Mouse (Mus musculus) T-helper 17 cell (primary cell): ENCODE measurements around the gene Wee1.
"Not testable (repeated sequence)": the region's sequence is repeated elsewhere in the genome, so short reads cannot be mapped to it uniquely, and the experiment has no call there.

ENCODE experiments used
- in situ Hi-C, 2 experiments: fragments of 300-600 bp; cut with MboI, MseI; formaldehyde crosslinking; loops; 1 replicate in 1 of 2; 2 replicates in 1 of 2; pipeline ENCODE4 v1.15.1; 2025; ENCODE audit warnings: high pct_unique_total_duplicates in 2 of 2

Gene Wee1

GRCm38 (mm10) chr7:110121516-110122288, at the start of gene Wee1:
Wee1 (plus strand) TSS chr7:110122046.
- in situ Hi-C loops, result no loop called here

GRCm38 (mm10) chr7:110078168-110078567, 43.7 kb upstream of the Wee1 start:
- in situ Hi-C loops, result loop anchor here in 1 of 2 experiments (10.0 kb wide), 1 partner anchor 703 kb away; no protein-coding TSS in a partner anchor

DNA sequence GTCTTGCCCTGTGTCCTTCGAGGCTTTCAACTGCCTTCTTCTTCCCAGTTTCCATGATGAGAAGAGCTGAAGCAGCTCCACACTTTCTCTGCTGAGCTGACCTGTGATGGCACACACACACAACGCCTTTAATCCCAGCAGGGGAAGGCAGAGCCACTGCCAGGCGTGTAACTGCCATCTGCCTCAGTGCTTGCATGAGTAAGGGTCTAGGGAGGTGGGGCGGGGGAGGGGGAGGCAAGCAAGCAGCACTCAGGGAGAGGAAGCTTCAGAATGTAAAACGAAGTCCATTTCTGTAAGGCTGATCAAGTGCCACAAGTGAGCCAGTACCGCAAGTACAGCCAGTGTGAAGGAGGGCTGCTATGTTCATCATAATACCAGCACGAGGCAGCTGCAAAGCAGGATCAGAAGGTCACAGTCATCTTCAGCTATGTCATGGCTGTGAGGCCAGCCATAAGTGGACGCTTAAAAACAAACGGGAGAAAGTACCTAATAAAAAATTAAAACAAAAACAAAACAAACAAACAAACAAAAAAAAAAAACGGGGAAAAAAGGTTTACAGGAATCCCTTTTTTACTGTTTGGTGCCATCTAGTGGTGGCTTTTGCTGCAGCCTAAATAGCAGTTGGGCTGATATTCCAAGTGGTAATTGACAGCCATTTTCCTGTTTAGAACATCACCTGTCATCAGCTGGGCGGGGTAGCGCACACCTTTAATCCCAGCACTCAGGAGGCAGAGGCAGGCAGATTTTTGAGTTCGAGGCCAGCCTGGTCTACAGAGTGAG, 38.3 kb upstream of the Wee1 start:
- in situ Hi-C loops, result no loop called here

- in situ Hi-C loops, result no loop called here
Measured at GRCm38 (mm10) chr7:110085217-110085616, 36.6 kb upstream of the Wee1 start.

DNA sequence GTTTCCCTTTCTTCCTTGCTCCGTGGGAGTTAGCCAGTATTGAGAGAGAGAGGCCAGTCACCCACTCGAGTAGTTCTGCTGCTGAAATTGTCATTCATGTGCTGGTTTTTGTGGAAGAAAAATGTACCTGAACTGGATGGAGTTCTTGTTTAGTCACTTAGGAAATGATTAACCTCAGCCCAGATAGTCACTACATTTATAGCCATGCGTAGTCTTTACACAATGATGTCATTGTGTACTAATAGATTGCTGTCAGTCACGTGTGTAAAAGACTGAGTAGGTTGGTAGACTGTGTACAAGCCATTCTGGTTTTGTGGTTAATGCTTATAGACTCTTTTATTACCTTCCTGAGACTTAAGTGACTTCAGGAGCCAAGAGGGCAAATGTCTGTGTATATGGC, 33.9 kb upstream of the Wee1 start:
- in situ Hi-C loops, result no loop called here

DNA sequence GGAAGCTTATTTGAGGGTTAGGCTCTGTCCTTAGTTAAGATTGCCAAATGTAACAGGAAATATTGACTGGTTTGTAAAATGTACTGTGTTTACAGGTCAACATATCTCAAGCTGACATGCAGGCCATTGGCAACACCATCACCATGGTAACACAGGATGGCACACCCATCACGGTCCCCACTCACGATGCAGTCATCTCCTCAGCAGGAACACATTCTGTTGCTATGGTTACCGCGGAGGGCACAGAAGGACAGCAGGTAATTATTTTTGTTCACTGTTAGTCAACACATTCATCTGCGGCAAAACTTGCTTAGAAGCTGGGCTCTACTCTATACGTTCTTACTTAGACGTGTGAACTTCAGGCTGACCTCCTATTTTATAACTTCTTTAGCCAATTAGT, 30.2 kb upstream of the Wee1 start:
- in situ Hi-C loops, result no loop called here

DNA sequence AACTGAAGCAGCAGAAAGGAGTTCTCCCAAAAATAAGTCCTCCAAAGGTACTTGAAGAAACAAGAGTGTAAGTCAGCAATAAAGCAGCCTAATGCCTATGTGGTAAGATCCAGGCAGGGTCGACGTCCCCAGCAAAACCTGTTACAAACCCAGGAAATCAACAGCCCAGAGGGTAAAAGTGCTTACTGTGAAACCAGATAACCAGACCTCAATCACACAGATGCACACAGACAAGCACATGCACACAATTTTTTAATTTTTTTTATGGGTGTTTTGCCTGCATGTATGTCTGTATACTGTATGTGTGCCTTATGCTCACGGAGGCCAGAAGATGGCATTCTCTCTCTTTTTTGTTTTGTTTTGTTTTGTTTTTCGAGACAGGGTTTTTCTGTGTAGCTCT, 25.5 kb upstream of the Wee1 start:
- in situ Hi-C loops, result loop anchor here in 1 of 2 experiments (5.0 kb wide), 1 partner anchor 69 kb away; no protein-coding TSS in a partner anchor

GRCm38 (mm10) chr7:110097106-110097793, 24.6 kb upstream of the Wee1 start:
- in situ Hi-C loops, result loop anchor here in 1 of 2 experiments (5.0 kb wide), 1 partner anchor 70 kb away; no protein-coding TSS in a partner anchor

GRCm38 (mm10) chr7:110100854-110101253, 21.0 kb upstream of the Wee1 start:
- in situ Hi-C loops, result no loop called here

GRCm38 (mm10) chr7:110101266-110101665, 20.6 kb upstream of the Wee1 start:
- in situ Hi-C loops, result no loop called here

DNA sequence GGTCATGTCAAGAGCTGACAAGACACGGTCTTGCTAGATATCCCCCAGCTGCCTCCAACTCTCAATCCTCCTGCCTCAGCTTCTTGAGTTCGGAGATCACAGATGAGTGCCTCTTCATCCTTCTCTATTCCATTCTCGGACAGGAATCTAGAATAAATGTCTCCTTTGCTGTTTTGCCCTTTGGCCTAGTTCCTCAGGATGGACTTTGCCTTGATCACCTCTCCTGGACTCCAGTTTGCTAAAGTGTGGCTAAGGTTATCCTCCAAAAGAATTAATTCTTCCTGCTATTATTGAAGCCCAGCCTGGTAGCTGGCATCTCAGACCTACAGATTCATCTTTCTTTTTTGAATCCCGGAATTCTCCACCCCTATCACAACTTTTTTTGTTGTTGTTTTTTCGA, 16.8 kb upstream of the Wee1 start:
- in situ Hi-C loops, result no loop called here

DNA sequence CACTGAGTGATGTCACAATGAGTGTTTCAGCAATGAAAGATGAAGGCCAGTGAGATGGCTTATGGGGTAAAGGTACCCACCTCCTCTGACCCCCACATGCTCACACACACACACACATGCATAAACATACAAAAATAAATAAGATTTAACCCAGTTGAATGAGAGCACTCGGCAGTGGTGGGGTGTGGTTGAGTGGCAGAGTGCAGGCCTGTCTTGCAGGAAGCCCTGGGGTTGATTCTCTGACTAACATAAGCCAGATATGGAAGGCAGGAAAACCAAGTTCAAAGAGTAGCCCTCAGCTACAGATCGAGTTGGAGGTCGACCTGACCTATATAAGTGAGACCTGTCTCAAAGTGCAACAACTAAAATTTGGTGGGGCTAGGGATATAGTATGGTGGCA, 15.2 kb upstream of the Wee1 start:
- in situ Hi-C loops, result no loop called here

GRCm38 (mm10) chr7:110108524-110108923, 13.3 kb upstream of the Wee1 start:
- in situ Hi-C loops, result not testable (repeated sequence)

- in situ Hi-C loops, result no loop called here
Measured at GRCm38 (mm10) chr7:110108967-110109610, 12.8 kb upstream of the Wee1 start.

GRCm38 (mm10) chr7:110110061-110110656, 11.7 kb upstream of the Wee1 start:
- in situ Hi-C loops, result no loop called here

DNA sequence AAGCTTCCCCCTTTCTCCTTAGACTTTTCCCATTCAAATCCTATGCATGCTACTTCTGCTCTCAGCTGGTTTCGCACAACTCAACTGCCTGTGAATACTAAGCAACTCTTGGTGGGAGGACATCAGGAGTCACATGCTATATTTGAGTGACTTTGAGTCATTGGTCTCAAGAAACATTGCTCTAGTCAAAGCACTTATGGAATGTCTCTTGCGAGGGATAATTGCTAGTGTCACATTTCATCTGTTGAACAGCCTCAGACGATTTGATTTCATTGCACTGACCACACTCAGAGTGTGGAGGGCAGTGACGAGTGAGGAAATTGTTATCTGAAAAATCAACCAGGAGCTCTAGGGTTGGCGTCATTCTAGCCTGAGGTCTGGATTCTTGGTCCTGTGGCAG, 7.1 kb upstream of the Wee1 start:
- in situ Hi-C loops, result no loop called here

DNA sequence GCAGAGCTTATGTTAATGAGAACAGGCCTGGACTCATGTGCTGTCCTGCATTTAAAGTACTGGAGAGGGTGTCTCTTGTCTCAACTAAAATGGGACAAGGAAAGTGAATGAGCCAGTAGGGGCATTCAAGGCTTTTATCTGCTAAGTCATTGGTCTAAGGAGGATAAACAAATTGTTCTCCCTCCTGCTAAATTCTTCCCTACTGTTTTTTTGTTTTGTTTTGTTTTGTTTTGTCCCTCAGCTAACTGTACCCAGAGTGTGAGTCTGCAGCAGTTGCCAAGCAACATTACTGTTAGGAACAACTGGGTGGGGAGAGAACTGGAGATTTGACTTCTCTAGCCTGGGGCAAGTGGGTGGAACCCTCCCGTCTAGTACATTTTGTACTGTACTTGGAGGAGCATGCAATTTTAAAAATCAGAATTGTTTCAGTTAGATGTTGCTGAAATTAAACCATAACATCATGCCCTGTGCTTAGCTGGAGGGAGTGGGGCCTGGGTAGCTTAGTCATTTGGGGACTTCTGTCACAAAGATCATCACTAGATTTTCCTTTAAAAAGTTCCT, 5.0 kb upstream of the Wee1 start:
- in situ Hi-C loops, result no loop called here

GRCm38 (mm10) chr7:110118448-110118847, 3.4 kb upstream of the Wee1 start:
- in situ Hi-C loops, result no loop called here

DNA sequence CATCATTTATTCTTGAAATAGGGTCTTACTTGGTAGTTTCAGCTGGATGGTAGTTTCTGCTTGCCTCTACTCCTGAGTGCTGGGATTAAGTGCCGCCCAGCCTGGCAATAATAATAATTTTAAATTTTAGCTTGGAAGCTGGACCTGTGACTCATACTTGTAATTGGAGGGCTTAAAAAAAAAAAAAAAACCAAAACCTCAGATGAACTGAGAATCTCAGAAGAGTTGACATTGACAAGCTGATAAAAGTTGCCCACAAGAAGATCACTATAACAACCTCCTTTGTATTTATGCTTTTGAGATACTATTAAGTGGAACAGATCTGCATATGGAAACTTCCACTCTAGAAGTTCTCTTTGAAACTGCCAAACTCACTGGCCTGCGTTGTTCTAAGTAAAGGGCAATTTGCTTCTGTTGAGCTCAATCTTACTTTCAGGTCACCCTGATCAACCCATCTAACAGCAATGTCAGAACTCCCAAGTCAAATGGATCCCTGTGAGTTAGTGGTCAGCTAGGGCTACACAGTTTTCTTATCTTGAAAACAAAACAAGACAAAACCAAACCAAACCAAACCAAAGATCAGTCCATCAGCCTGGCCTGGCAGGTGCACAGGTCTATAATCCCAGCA, 1.6 kb upstream of the Wee1 start:
- in situ Hi-C loops, result no loop called here

DNA sequence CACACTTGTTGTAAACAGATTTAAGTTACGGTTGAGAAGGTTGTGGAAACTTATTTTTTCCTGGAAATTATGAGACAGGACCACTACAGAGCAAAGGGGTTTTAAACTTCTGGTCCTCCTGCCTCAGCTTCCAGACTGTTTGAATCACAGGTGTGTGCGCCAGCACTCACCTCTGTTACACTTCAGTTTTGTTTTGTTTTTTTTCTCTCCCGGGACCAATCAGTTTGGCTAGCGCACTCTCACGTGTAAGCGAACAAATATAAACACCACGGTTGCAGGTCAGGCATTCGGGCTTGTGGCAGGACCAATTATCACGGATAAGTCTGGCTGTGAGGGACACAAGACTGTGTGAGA, 707 bp upstream of the Wee1 start:
- in situ Hi-C loops, result no loop called here

DNA sequence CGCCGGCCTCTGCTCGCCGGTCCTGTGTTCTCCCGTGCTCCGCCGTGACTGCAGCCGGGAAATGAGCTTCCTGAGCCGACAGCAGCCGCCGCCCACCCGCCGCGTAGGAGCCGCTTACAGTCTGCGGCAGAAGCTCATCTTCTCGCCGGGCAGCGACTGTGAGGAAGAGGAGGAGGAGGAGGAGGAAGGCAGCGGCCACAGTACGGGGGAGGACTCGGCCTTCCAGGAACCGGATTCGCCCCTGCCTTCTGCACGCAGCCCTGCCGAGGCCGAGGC, 381 bp downstream of the Wee1 start:
- in situ Hi-C loops, result no loop called here
